Mouse (Mus musculus): ENCODE results near the gene Crot.
"Not testable (repeated sequence)": the region's sequence is repeated elsewhere in the genome, so short reads cannot be mapped to it uniquely, and the experiment has no call there.

Crot gene

GRCm38 (mm10) chr5:8991626-8992025 lies 5.5 kb downstream of the Crot start:
- DNase-seq, result no peak

- no peak for DNase-seq
Measured at GRCm38 (mm10) chr5:8990526-8990925, 6.6 kb downstream of the Crot start.

GRCm38 (mm10) chr5:8987925-8988324 lies 9.2 kb downstream of the Crot start:
- DNase-seq, result no peak

GRCm38 (mm10) chr5:8985470-8985869 lies 11.7 kb downstream of the Crot start:
- DNase-seq, result no peak

GRCm38 (mm10) chr5:8974721-8975120 lies 22.4 kb downstream of the Crot start:
- DNase-seq, result no peak

- no peak for DNase-seq
Measured at GRCm38 (mm10) chr5:8972355-8972754, 24.8 kb downstream of the Crot start.

- DNase-seq, result no peak
Measured at GRCm38 (mm10) chr5:8970694-8971093, 26.4 kb downstream of the Crot start.

GRCm38 (mm10) chr5:8964487-8964886 lies 32.6 kb downstream of the Crot start:
- no peak for DNase-seq

- DNase-seq, result no peak
Measured at GRCm38 (mm10) chr5:8960534-8960933, 36.6 kb downstream of the Crot start.

- no peak for DNase-seq
Measured at GRCm38 (mm10) chr5:8955544-8955943, 41.6 kb downstream of the Crot start.

- no peak for DNase-seq
Measured at GRCm38 (mm10) chr5:8953660-8954059, 43.5 kb downstream of the Crot start.

- no peak for DNase-seq
Measured at GRCm38 (mm10) chr5:8947423-8948110, 49.6 kb downstream of the Crot start.

GRCm38 (mm10) chr5:8943836-8944235 lies 53.3 kb downstream of the Crot start:
- no peak for DNase-seq

GRCm38 (mm10) chr5:8941266-8941665 lies 55.9 kb downstream of the Crot start:
- not testable (repeated sequence) for DNase-seq

- DNase-seq, result no peak
Measured at GRCm38 (mm10) chr5:8937965-8938364, 59.2 kb downstream of the Crot start.

GRCm38 (mm10) chr5:8928440-8928839 lies 68.7 kb downstream of the Crot start:
- DNase-seq, result no peak

- DNase-seq, result no peak
Measured at GRCm38 (mm10) chr5:8917069-8917468, 80.1 kb downstream of the Crot start.

- no peak for DNase-seq
Measured at GRCm38 (mm10) chr5:8916400-8916799, 80.7 kb downstream of the Crot start.

Data from thymus, postnatal 14 days (tissue).